9 mouse cellular contexts compared by ENCODE assay signal in the genomic region with DNA sequence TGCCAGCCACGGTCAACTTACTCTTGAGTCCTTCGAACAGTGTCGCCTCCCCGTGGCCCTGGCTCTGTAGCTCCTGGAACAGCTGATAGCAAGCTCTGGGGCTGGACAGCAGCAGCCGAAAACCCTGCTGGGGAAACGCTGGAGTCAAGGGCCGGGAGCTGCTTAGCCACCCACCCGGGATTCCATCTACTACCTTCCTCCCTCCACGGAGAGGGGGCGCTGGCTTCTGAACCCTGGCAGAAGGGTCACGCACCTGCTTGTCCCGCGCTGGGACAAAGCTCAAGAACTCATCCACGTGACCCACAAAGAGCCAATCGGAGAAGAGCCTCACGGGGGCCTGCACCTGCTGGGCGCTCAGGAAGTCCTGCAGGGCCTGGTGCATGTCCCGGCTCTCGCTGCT. TPM values are rescaled to one million over a fixed set of nuclear protein-coding genes. Genes with fewer than 3 reads are reported as not detected.
A peak's percentile ranks its signal among the peaks of the same experiment; 100 is the strongest.
DNase-seq lines count a peak whose midpoint lies in the region; ATAC-seq lines count a peak whose summit lies in the region.
"Had no signal": no experiment of that assay in that cellular context is flagged by ENCODE, and none has a peak within 500 bp of the region (broad histone marks: within the 10 kb centered on the region; RNA-seq: fewer than 3 reads in every experiment).

No protein-coding gene starts in this region.

- 7% methylated on average over 19 of the region's 19 CpGs for WGBS in hindbrain, embryonic 16.5 days
- 9% methylated on average over 19 of the region's 19 CpGs for WGBS in liver, embryonic 12.5 days (ENCODE audit: insufficient replicate concordance)

- no peak for ATAC-seq in erythroblast, adult 5-6 weeks (replicated peaks; ENCODE audit: low FRiP score, poor library complexity, severe bottlenecking)
- ATAC-seq in hindbrain, embryonic 16.5 days = no peak
- ATAC-seq in liver, embryonic 12.5 days = no peak
- ATAC-seq in erythroid progenitor cell, adult 5-6 weeks (replicated peaks; ENCODE audit: low FRiP score, poor library complexity, severe bottlenecking) = no peak

- H3K9ac ChIP-seq in hindbrain, embryonic 16.5 days (ENCODE audit: low read depth, low read length) = no peak overlapping the region
- H3K9ac ChIP-seq in liver, embryonic 12.5 days = no peak overlapping the region
- H3K9ac ChIP-seq: limb, embryonic 15.5 days had no signal

- H3K36me3 ChIP-seq in erythroblast, embryonic 14.5 days (ENCODE audit: control insufficient read depth) = no peaks in the 10 kb centered on the region
- H3K36me3 ChIP-seq in hindbrain, embryonic 16.5 days (ENCODE audit: control insufficient read depth, insufficient read depth, low read length) = no peaks in the 10 kb centered on the region
- H3K36me3 ChIP-seq in liver, embryonic 12.5 days = no peaks in the 10 kb centered on the region
- H3K36me3 ChIP-seq: limb, embryonic 15.5 days had no signal

- peak; percentile 19 for DNase-seq in embryo, embryonic 11.5 days (ENCODE audit: low read depth, low spot score)
- DNase-seq in neural tube, embryonic 10.5 days (ENCODE audit: extremely low spot score, low spot score) = peak; percentile 52
- peak; percentile 92 for DNase-seq in thymus, postnatal 25 days

- H3K4me1 ChIP-seq in erythroblast, embryonic 14.5 days (ENCODE audit: control insufficient read depth) = peaks cover 8% of the 10 kb centered on the region
- H3K4me1 ChIP-seq in hindbrain, embryonic 16.5 days (ENCODE audit: control insufficient read depth, insufficient read depth, low read depth, low read length) = no peaks in the 10 kb centered on the region
- peaks cover 10% of the 10 kb centered on the region for H3K4me1 ChIP-seq in liver, embryonic 12.5 days

- H3K4me2 ChIP-seq in hindbrain, embryonic 16.5 days (ENCODE audit: low read length) = peak overlapping the region; percentile 25
- H3K4me2 ChIP-seq in liver, embryonic 12.5 days = peak overlapping the region; percentile 57
- H3K4me2 ChIP-seq: limb, embryonic 15.5 days had no signal

- H3K27me3 ChIP-seq in erythroblast, embryonic 14.5 days (ENCODE audit: control insufficient read depth) = no peaks in the 10 kb centered on the region
- peaks cover 4% of the 10 kb centered on the region for H3K27me3 ChIP-seq in hindbrain, embryonic 16.5 days (replicated peaks; ENCODE audit: control insufficient read depth, insufficient read depth, low read length)
- H3K27me3 ChIP-seq in liver, embryonic 12.5 days (replicated peaks) = peaks cover 39% of the 10 kb centered on the region

- H3K9me3 ChIP-seq in erythroblast, embryonic 14.5 days (ENCODE audit: control insufficient read depth, low read length) = no peaks in the 10 kb centered on the region
- H3K9me3 ChIP-seq in hindbrain, embryonic 16.5 days (ENCODE audit: control insufficient read depth, low read length) = no peaks in the 10 kb centered on the region
- H3K9me3 ChIP-seq in liver, embryonic 12.5 days (replicated peaks) = no peaks in the 10 kb centered on the region
- H3K9me3 ChIP-seq: limb, embryonic 15.5 days had no signal

- H3K27ac ChIP-seq in hindbrain, embryonic 16.5 days (ENCODE audit: low read depth, low read length) = no peak overlapping the region
- H3K27ac ChIP-seq in liver, embryonic 12.5 days = no peak overlapping the region
- H3K27ac ChIP-seq: limb, embryonic 15.5 days had no signal

- peak overlapping the region; percentile 12 for H3K4me3 ChIP-seq in erythroblast, embryonic 14.5 days (replicated peaks)
- no peak overlapping the region for H3K4me3 ChIP-seq in hindbrain, embryonic 16.5 days (ENCODE audit: low read length)
- H3K4me3 ChIP-seq in liver, embryonic 12.5 days = no peak overlapping the region
- H3K4me3 ChIP-seq: limb, embryonic 15.5 days had no signal

RNA-seq across cellular contexts. Expression of a gene that starts 7.9 kb away (rescaled TPM):
- not detected in 2 replicates for polyA plus RNA-seq in erythroblast, embryonic 14.5 days (2012)
- total RNA-seq in erythroblast, adult 5-6 weeks (2015; ENCODE audit: low replicate concordance) = not detected in 2 replicates
- total RNA-seq in erythroblast, adult 5-6 weeks (2017; ENCODE audit: low replicate concordance) = not detected in 2 replicates
- polyA plus RNA-seq in hindbrain, embryonic 16.5 days (2015; fragmentation: Nextera tagmentation; extraction: Ambion mirVana) = 0.06 TPM in 1 of 2 replicates, not detected in the other
- polyA plus RNA-seq in liver, embryonic 12.5 days (2016; fragmentation: Nextera tagmentation; extraction: Ambion mirVana) = not detected in 2 replicates
- total RNA-seq in erythroid progenitor cell, adult 5-6 weeks (2015; ENCODE audit: low replicate concordance) = not detected in 2 replicates
- not detected in 2 replicates for total RNA-seq in erythroid progenitor cell, adult 5-6 weeks (2017; ENCODE audit: low replicate concordance)
- polyA plus RNA-seq: limb, embryonic 15.5 days had no signal

RNA-seq across cellular contexts. Expression of a gene that starts 23.7 kb away (rescaled TPM):
- polyA plus RNA-seq in erythroblast, embryonic 14.5 days (2012) = 0.88 TPM in 1 of 2 replicates, not detected in the other
- total RNA-seq in erythroblast, adult 5-6 weeks (2015; ENCODE audit: low replicate concordance) = 17.6 and 18.6 TPM in 2 replicates
- 11.6 and 13.5 TPM in 2 replicates for total RNA-seq in erythroblast, adult 5-6 weeks (2017; ENCODE audit: low replicate concordance)
- polyA plus RNA-seq in hindbrain, embryonic 16.5 days (2015; fragmentation: Nextera tagmentation; extraction: Ambion mirVana) = 0.14 TPM in 1 of 2 replicates, not detected in the other
- polyA plus RNA-seq in liver, embryonic 12.5 days (2016; fragmentation: Nextera tagmentation; extraction: Ambion mirVana) = 0.63 and 0.91 TPM in 2 replicates
- 8.0 and 15.1 TPM in 2 replicates for total RNA-seq in erythroid progenitor cell, adult 5-6 weeks (2015; ENCODE audit: low replicate concordance)
- 4.1 and 15.1 TPM in 2 replicates for total RNA-seq in erythroid progenitor cell, adult 5-6 weeks (2017; ENCODE audit: low replicate concordance)

RNA-seq across cellular contexts. Expression of a gene that starts 50.0 kb away (rescaled TPM):
- polyA plus RNA-seq in erythroblast, embryonic 14.5 days (2012) = 31.0 and 36.3 TPM in 2 replicates
- 10.6 and 17.8 TPM in 2 replicates for total RNA-seq in erythroblast, adult 5-6 weeks (2015; ENCODE audit: low replicate concordance)
- total RNA-seq in erythroblast, adult 5-6 weeks (2017; ENCODE audit: low replicate concordance) = 21.0 and 24.1 TPM in 2 replicates
- 7.7 and 9.5 TPM in 2 replicates for polyA plus RNA-seq in hindbrain, embryonic 16.5 days (2015; fragmentation: Nextera tagmentation; extraction: Ambion mirVana)
- polyA plus RNA-seq in liver, embryonic 12.5 days (2016; fragmentation: Nextera tagmentation; extraction: Ambion mirVana) = 100 and 102 TPM in 2 replicates
- total RNA-seq in erythroid progenitor cell, adult 5-6 weeks (2015; ENCODE audit: low replicate concordance) = 22.6 and 25.6 TPM in 2 replicates
- total RNA-seq in erythroid progenitor cell, adult 5-6 weeks (2017; ENCODE audit: low replicate concordance) = 22.3 and 26.0 TPM in 2 replicates

Comparison
In these comparisons a context has a peak if more than half of its experiments do, and no peak if none do; other contexts are left out.
1. DNase-seq: peak in every context shown above with its lines; median percentile 92 in thymus, postnatal 25 days; 52 in neural tube, embryonic 10.5 days; 19 in embryo, embryonic 11.5 days.